Mouse (Mus musculus): ENCODE measurements at regions not wholly inside any gene's neighbourhood (a gene's known extent, or its start where the extent isn't known, plus 50 kb on each side); places are given as distances from the start of the nearest gene placed in this dataset.

- ChIA-PET CTCF (interaction anchor here in 1 of 4 experiments (0.6 kb wide), 1 partner anchor 944 kb away, joined by 3 read pairs; no protein-coding TSS in a partner anchor), POLR2A (no interaction called here)
Observed at GRCm38 (mm10) chr1:42496022-42496421, 199.5 kb upstream of the Pou3f3 start.

- ChIA-PET POLR2A (no interaction called here), CTCF (interaction anchor here in 1 of 4 experiments (0.6 kb wide), 1 partner anchor 945 kb away, joined by 3 read pairs; no protein-coding TSS in a partner anchor)
Observed at GRCm38 (mm10) chr1:42496433-42496832, 199.1 kb upstream of the Pou3f3 start.

- ChIA-PET CTCF (interaction anchor here in 1 of 4 experiments (0.6 kb wide), 1 partner anchor 1506 kb away, joined by 6 read pairs; no protein-coding TSS in a partner anchor), POLR2A (no interaction called here)
Observed at GRCm38 (mm10) chr1:42498901-42499300, 196.7 kb upstream of the Pou3f3 start.

- ChIA-PET CTCF (no interaction called here), POLR2A (no interaction called here)
Observed at GRCm38 (mm10) chr1:42504491-42504890, 191.1 kb upstream of the Pou3f3 start.

GRCm38 (mm10) chr1:42505048-42505729 is 190.4 kb upstream of the Pou3f3 start:
- POLR2A ChIA-PET, result no interaction called here
- CTCF ChIA-PET, result no interaction called here

DNA sequence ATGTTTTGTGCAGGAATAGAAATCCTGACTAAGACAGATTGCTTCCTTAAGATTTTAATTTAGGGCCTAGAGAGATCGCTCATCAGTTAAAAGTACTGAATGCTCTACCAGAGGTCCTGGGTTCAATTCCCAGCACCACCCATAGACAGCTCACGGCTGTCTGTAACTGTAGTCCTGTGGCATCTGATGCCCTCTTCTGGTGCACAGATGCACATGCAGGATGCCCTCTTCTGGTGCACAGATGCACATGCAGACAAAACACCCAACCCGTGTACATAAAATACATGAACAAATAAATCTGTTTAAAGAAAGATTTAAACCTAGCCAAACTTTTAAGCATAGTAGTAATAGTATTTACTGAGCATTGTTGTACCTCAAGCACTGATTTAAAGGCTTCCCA is 181.2 kb upstream of the Pou3f3 start:
- POLR2A ChIA-PET, result no interaction called here

GRCm38 (mm10) chr1:42524401-42524800 is 171.2 kb upstream of the Pou3f3 start:
- ChIA-PET CTCF (no interaction called here), POLR2A (interaction anchor here in 1 of 4 experiments (0.7 kb wide), 1 partner anchor 93 kb away, joined by 3 read pairs; no protein-coding TSS in a partner anchor)

More for the DNA sequence above, 181.2 kb upstream of the Pou3f3 start:
- CTCF ChIA-PET, result interaction anchor here in 2 of 4 experiments (0.5 to 0.7 kb wide), 3 partner anchors 11 to 177 kb away, joined by 3 to 4 read pairs (median 4); no protein-coding TSS in a partner anchor

DNA sequence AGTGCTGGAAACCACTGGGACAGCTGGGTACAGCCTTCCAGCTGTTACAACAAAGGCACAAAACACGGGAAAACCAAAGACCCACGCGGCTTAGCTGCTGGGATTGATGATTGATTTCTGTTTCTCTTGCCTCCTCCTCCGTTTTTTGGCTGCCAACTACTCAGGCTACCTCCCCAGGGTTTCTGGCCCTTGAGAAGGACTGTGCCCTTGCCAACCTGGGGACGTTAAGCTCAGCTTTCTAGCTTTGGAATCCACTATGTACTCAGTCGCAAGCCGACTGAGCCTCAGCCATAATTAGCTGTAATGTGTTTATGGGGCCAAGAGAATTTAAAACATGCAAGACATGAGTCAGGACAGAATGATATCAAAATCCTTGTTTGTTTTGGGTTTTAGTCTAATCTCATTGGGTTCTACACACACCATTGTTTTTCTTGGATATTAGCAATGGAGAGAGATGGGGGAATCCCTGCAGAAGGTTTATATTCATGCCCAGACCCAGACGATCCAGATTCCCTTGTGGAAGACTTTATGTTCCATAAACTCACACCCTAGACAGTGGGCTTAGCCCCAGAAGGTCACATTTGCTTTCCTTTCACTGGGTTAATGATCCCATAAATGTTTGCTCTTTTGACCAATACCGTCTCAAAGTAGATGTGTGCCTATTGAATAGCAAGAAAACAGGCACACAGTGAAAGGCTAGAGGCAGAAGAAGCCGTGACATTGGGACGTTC is 167.7 kb upstream of the Pou3f3 start:
- CTCF ChIA-PET, result no interaction called here
- POLR2A ChIA-PET, result interaction anchor here in 1 of 4 experiments (0.7 kb wide), 1 partner anchor 22 kb away, joined by 3 read pairs; no protein-coding TSS in a partner anchor

- ChIA-PET CTCF (no interaction called here), POLR2A (no interaction called here)
Observed at GRCm38 (mm10) chr1:42532908-42533307, 162.7 kb upstream of the Pou3f3 start.

DNA sequence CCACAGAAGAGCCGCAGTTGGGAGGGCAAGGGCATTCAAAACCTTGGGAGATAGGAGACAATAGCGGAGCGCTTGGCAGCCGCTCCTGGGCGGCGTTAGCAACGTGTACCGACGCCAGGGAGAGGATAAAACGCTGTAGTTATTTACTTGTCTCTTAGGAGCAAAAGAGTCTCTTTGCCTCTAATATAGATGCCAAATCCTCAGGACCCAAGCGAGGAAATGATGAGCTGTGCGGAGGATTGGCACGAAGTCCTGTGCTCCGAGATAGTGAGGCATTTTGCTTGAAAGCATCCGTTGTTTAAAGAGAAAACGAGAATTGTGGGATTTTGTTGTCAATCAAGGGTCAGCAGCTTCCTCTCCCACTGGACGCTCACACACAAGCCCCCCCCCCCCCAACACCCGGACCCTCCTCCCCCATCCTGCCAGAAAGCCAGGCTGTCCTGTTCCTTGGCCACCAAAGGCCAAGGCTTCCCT is 156.5 kb upstream of the Pou3f3 start:
- ChIA-PET POLR2A (no interaction called here), CTCF (no interaction called here)

DNA sequence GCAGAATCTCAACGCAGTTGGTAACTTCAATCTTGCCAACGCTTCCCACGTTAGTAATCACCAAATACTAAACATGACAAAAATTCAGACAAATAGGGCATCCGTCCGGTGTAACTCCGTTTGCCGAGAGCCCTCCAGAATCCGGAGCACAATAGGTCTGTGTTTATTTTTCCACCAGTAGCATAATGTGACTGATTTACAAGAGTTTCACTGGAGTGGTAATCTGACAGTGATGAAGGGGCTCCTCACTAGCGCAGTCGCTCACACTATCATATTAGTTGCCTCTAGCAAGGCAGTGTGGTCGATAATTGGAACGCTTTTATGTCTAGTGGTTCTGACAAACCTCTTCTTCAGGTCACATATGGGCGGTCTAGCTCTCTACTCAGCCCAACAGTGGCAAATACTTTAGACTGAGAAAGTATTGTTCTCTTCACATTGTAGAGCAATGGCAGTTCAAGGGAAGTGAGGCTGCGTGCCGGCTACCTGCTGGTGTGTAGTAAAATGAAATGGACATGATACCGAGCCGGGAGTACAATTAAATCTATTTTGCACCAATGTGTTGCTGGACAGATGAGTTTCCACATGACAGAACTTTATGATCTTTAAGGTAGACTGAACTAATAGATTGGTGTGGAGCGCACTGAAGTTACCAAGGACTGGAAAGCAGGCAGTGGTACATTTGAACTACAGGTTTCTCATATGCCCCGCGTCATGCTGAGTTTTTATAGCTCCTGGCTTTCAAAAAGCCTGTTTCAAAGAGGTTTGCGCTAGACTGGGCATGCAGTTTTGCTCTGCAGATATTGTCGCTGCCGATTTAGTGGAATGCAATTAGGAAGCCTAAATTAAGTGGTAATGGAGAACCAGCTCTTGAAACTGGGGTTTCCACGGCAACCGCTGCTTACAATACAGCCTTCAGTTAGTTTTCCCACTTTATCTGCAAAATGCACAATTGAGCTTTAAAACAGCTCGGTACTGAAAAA is 155.7 kb upstream of the Pou3f3 start:
- ChIA-PET CTCF (no interaction called here), POLR2A (no interaction called here)

- ChIA-PET CTCF (interaction anchor here in 1 of 4 experiments (0.5 kb wide), 1 partner anchor 148 kb away, joined by 7 read pairs; no protein-coding TSS in a partner anchor), POLR2A (no interaction called here)
Observed at GRCm38 (mm10) chr1:42541991-42542390, 153.6 kb upstream of the Pou3f3 start.

GRCm38 (mm10) chr1:42542846-42543549 is 152.6 kb upstream of the Pou3f3 start:
- CTCF ChIA-PET, result no interaction called here
- POLR2A ChIA-PET, result no interaction called here

DNA sequence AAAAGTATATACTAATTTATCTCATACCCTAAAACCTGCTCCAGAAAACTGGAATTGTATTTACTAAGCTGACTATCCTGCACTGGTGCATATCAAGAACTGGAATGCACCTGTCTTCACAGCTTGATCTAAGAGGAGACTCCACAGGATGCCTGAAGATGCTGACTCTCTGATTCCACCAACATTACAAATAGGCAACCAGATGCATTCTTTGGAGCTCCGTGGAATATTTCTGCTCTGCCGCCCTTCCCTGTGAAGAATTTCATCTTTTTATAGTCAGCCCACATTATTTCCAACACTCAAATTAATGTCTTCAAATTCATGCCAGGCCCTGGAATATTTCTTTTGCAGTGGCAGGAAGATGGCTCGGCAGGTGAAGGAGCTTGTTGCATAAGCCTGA is 148.7 kb upstream of the Pou3f3 start:
- POLR2A ChIA-PET, result no interaction called here
- CTCF ChIA-PET, result no interaction called here

GRCm38 (mm10) chr1:42557301-42557700 is 138.3 kb upstream of the Pou3f3 start:
- ChIA-PET POLR2A (interaction anchor here in 1 of 4 experiments (0.7 kb wide), 1 partner anchor 67 kb away, joined by 3 read pairs; no protein-coding TSS in a partner anchor), CTCF (no interaction called here)

GRCm38 (mm10) chr1:42567640-42568039 is 127.9 kb upstream of the Pou3f3 start:
- ChIA-PET POLR2A (no interaction called here), CTCF (no interaction called here)

DNA sequence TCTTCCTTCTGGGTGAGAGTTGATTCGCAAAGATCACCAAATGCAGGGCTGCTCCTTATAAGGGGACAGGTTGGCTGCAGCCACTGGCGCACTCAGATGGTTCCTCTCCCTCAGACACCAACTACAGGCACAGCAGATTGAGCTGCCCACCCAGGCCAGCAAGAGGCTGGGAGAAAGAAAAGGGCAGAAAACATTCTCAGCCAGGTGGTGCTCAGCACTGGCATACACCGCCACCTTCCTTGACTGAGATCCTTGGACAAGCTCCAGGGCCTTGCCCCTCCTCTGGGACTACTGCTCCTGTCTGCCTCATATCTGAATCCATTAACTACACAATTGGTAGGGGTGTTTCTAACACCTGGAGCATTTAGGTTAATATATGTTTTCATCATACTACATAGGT is 110.4 kb upstream of the Pou3f3 start:
- ChIA-PET POLR2A (no interaction called here), CTCF (no interaction called here)

DNA sequence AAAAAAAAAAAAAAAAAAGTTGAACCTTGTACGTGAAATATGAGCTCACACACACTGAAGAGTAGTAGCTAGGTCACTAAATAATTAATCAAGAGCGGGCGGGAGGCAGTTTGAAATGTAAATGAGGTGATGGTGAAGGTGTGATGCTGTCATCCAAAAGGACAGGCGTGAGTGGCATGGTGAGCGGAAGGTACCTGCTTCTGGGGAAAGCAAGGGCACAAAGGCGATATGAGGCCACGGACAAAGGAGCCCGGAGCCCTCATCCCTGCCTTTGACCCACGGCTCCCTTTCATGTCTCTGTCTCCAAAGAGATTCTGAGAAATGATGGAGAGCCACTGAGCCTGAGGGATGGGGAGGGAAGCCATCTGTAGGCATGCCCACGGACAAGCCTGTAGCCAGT is 107.1 kb upstream of the Pou3f3 start:
- POLR2A ChIA-PET, result interaction anchor here in 1 of 4 experiments (0.6 kb wide), 1 partner anchor 116 kb away, joined by 3 read pairs; no protein-coding TSS in a partner anchor

GRCm38 (mm10) chr1:42589442-42589841 is 106.1 kb upstream of the Pou3f3 start:
- ChIA-PET POLR2A (interaction anchor here in 1 of 4 experiments (0.7 kb wide), 1 partner anchor 935 kb away, joined by 3 read pairs; no protein-coding TSS in a partner anchor), CTCF (interaction anchor here in 1 of 4 experiments (0.7 kb wide), 1 partner anchor 1180 kb away, joined by 14 read pairs; no protein-coding TSS in a partner anchor)

More for the DNA sequence above, 107.1 kb upstream of the Pou3f3 start:
- CTCF ChIA-PET, result interaction anchor here in 1 of 4 experiments (0.7 kb wide), 1 partner anchor 103 kb away, joined by 8 read pairs; no protein-coding TSS in a partner anchor
